Mouse (Mus musculus): ENCODE results near the gene Map1lc3b. TPM values are rescaled to one million over a fixed set of nuclear protein-coding genes. Genes with fewer than 3 reads are reported as not detected.

Map1lc3b gene
- polyA plus RNA-seq, 1 experiment from 2014 or later = 283 TPM

DNA sequence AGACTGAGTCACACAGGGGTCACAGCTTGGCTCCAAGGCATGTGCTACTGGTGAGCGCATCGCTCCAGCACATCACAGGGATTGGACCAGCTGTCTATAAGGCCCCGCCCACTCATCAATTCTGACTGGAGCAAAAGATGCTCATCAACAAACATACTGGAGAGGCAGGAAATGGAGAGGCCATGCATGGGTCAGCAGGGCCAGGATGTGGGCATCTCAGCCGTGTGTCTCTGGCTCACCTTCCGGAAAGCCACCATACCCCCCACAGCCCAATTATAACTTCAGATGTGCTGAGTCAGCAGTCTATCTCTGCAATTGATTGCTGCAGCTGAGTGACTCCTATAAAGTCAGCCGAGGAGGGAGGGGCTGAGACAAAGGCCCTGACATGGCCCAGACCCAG, 21.8 kb upstream of the Map1lc3b start:
- no peak for ATAC-seq (ENCODE audit: low FRiP score)
- Histone ChIP-seq H3K4me1 (ENCODE audit: control insufficient read depth, insufficient read depth, low read length) (peaks cover 7% of the 10 kb centered on the region; the same call in 1 of the 2 replicates), H3K36me3 (ENCODE audit: control insufficient read depth, insufficient read depth, low read length) (no peaks in the 10 kb centered on the region), H3K27me3 (ENCODE audit: control insufficient read depth, insufficient read depth, low read length) (no peaks in the 10 kb centered on the region), H3K27ac (ENCODE audit: low read depth, low read length) (no peak overlapping the region), H3K4me2 (no peak overlapping the region), H3K9ac (ENCODE audit: low read length) (no peak overlapping the region), H3K9me3 (ENCODE audit: control insufficient read depth, low read length) (no peaks in the 10 kb centered on the region), H3K4me3 (ENCODE audit: low read depth, low read length) (no peak overlapping the region)
- no peak for DNase-seq (ENCODE audit: low spot score, missing footprints)
- WGBS = 83% methylated on average over 6 of the region's 6 CpGs

DNA sequence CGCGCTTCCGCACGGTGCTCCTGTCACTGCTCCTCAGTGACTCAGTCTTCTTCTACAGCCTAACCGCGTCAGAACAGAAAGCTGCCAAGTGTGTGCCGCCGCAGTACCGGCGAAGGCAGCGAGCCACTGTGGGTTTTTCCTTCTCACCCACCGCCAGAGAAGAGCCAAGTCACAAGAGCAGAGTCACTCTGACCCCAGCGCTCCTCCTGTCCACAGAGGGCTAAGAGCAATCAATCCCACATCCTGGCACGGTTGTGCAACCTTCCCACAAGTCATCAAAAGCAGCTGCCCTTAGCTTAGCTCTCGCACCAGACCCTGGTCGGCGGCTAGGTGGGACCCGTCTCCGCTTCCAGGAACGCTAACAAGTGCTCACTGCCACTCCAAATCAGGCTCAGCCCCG, 19.8 kb upstream of the Map1lc3b start:
- H3K36me3 ChIP-seq (ENCODE audit: control insufficient read depth, insufficient read depth, low read length) = no peaks in the 10 kb centered on the region
- H3K9ac ChIP-seq (ENCODE audit: low read length) = no peak overlapping the region
- no peak overlapping the region for H3K27ac ChIP-seq (ENCODE audit: low read depth, low read length)
- H3K27me3 ChIP-seq (ENCODE audit: control insufficient read depth, insufficient read depth, low read length) = no peaks in the 10 kb centered on the region
- H3K4me2 ChIP-seq = no peak overlapping the region
- H3K4me1 ChIP-seq (ENCODE audit: control insufficient read depth, insufficient read depth, low read length) = no peaks in the 10 kb centered on the region
- no peak for DNase-seq (ENCODE audit: low spot score, missing footprints)
- 83% methylated on average over 21 of the region's 21 CpGs for WGBS
- ATAC-seq (ENCODE audit: low FRiP score) = no peak
- no peaks in the 10 kb centered on the region for H3K9me3 ChIP-seq (ENCODE audit: control insufficient read depth, low read length)
- no peak overlapping the region for H3K4me3 ChIP-seq (ENCODE audit: low read depth, low read length)

GRCm38 (mm10) chr8:121570801-121571200, 19.4 kb upstream of the Map1lc3b start:
- H3K9ac ChIP-seq (ENCODE audit: low read length) = no peak overlapping the region
- H3K4me3 ChIP-seq (ENCODE audit: low read depth, low read length) = no peak overlapping the region
- DNase-seq (ENCODE audit: low spot score, missing footprints) = no peak
- WGBS = 84% methylated on average over 17 of the region's 17 CpGs
- no peak overlapping the region for H3K4me2 ChIP-seq
- ATAC-seq (ENCODE audit: low FRiP score) = no peak
- no peaks in the 10 kb centered on the region for H3K9me3 ChIP-seq (ENCODE audit: control insufficient read depth, low read length)
- no peaks in the 10 kb centered on the region for H3K27me3 ChIP-seq (ENCODE audit: control insufficient read depth, insufficient read depth, low read length)
- H3K36me3 ChIP-seq (ENCODE audit: control insufficient read depth, insufficient read depth, low read length) = no peaks in the 10 kb centered on the region
- H3K27ac ChIP-seq (ENCODE audit: low read depth, low read length) = no peak overlapping the region
- H3K4me1 ChIP-seq (ENCODE audit: control insufficient read depth, insufficient read depth, low read length) = no peaks in the 10 kb centered on the region

GRCm38 (mm10) chr8:121572121-121572520, 18.0 kb upstream of the Map1lc3b start:
- no peak overlapping the region for H3K4me3 ChIP-seq (ENCODE audit: low read depth, low read length)
- H3K4me1 ChIP-seq (ENCODE audit: control insufficient read depth, insufficient read depth, low read length) = peaks cover 5% of the 10 kb centered on the region
- no peaks in the 10 kb centered on the region for H3K9me3 ChIP-seq (ENCODE audit: control insufficient read depth, low read length)
- H3K27me3 ChIP-seq (ENCODE audit: control insufficient read depth, insufficient read depth, low read length) = no peaks in the 10 kb centered on the region
- no peaks in the 10 kb centered on the region for H3K36me3 ChIP-seq (ENCODE audit: control insufficient read depth, insufficient read depth, low read length)
- no peak overlapping the region for H3K4me2 ChIP-seq
- no peak overlapping the region for H3K27ac ChIP-seq (ENCODE audit: low read depth, low read length)
- WGBS = 85% methylated on average over 7 of the region's 7 CpGs
- DNase-seq (ENCODE audit: low spot score, missing footprints) (no peak), ATAC-seq (ENCODE audit: low FRiP score) (no peak)
- no peak overlapping the region for H3K9ac ChIP-seq (ENCODE audit: low read length)

DNA sequence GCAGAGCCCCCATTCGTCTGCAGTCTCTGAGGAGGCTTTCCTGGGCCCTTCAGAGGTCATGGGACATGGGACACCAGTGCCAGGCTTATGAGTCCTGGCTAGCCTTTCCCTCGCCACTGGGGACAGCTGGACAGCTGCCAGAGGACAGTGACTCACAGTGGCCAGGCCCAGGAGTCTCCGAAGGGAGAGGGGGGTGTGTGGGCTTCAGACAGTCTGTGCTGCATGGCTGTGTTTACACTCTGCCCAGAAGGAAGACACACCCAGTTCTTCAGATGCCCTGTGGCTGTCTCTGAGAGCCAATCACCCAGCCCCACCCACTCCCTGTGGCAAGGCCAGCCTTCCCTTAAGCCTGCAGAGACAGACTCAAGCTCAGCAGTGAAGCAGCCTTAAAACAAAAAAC, 16.9 kb upstream of the Map1lc3b start:
- H3K9ac ChIP-seq (ENCODE audit: low read length) = no peak overlapping the region
- no peak overlapping the region for H3K27ac ChIP-seq (ENCODE audit: low read depth, low read length)
- peaks cover 15% of the 10 kb centered on the region for H3K4me1 ChIP-seq (ENCODE audit: control insufficient read depth, insufficient read depth, low read length)
- H3K4me2 ChIP-seq = no peak overlapping the region
- ATAC-seq (ENCODE audit: low FRiP score) = 0 out of 2 replicates have a peak, but pooled peaks have one; percentile 19
- no peak for DNase-seq (ENCODE audit: low spot score, missing footprints)
- H3K9me3 ChIP-seq (ENCODE audit: control insufficient read depth, low read length) = no peaks in the 10 kb centered on the region
- 69% methylated on average over 3 of the region's 3 CpGs for WGBS
- no peaks in the 10 kb centered on the region for H3K36me3 ChIP-seq (ENCODE audit: control insufficient read depth, insufficient read depth, low read length)
- H3K27me3 ChIP-seq (ENCODE audit: control insufficient read depth, insufficient read depth, low read length) = no peaks in the 10 kb centered on the region
- no peak overlapping the region for H3K4me3 ChIP-seq (ENCODE audit: low read depth, low read length)

- ATAC-seq (ENCODE audit: low FRiP score) (no peak), DNase-seq (ENCODE audit: low spot score, missing footprints) (no peak)
- Histone ChIP-seq H3K27me3 (ENCODE audit: control insufficient read depth, insufficient read depth, low read length) (no peaks in the 10 kb centered on the region), H3K4me2 (no peak overlapping the region), H3K4me1 (ENCODE audit: control insufficient read depth, insufficient read depth, low read length) (peaks cover 15% of the 10 kb centered on the region), H3K9ac (ENCODE audit: low read length) (no peak overlapping the region), H3K9me3 (ENCODE audit: control insufficient read depth, low read length) (no peaks in the 10 kb centered on the region), H3K27ac (ENCODE audit: low read depth, low read length) (no peak overlapping the region), H3K4me3 (ENCODE audit: low read depth, low read length) (no peak overlapping the region), H3K36me3 (ENCODE audit: control insufficient read depth, insufficient read depth, low read length) (no peaks in the 10 kb centered on the region)
- WGBS = 90% methylated on average over 3 of the region's 3 CpGs
Observed at GRCm38 (mm10) chr8:121575661-121576060, 14.5 kb upstream of the Map1lc3b start.

DNA sequence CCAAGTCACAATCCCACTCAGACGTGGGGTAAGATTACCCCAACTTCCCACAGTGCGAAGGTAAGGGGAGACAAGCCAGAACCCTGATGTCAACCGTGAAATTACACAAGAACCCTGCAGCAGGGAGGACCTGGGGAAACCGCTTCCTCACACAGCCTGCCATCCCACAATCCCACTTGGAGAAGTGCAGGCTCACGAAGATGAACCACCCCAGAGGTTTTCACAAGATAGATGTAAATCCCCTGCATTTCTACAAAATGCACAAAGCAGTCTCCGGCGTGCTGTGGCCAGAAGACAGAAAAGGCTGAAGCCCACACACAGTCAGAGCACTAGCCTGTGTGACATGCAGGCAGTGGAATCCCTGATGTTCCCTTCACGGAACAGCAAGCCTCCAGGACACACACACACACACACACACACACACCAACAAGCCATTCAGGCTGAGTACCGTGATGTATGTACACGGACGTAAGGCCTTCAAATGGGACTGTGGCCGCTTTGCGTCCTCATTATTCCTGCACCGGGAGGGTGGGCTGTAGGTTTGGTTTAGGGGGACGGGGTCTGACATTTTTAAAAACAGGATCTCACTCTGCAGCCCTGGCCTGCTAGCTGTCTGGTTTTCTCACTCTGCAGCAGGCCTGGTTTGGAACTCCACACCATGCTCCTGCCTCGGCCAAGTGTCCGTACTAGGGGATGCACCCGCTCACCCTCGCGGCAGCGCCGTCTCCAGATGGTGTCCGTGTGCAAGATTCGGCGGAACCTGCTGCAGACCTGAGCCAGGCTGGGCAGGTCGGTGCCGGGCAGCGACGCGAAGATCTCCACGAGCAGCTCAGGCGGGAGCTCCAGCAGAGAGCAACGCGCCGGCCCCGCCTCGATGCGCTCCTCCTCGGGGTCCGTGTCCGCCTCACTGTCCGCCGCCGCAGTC, 12.1 kb upstream of the Map1lc3b start:
- Histone ChIP-seq H3K9ac (ENCODE audit: low read length) (peak overlapping the region; percentile 86), H3K4me2 (peak overlapping the region; percentile 91), H3K4me1 (ENCODE audit: control insufficient read depth, insufficient read depth, low read length) (peaks cover 15% of the 10 kb centered on the region), H3K27me3 (ENCODE audit: control insufficient read depth, insufficient read depth, low read length) (no peaks in the 10 kb centered on the region), H3K9me3 (ENCODE audit: control insufficient read depth, low read length) (no peaks in the 10 kb centered on the region), H3K36me3 (ENCODE audit: control insufficient read depth, insufficient read depth, low read length) (no peaks in the 10 kb centered on the region), H3K27ac (ENCODE audit: low read depth, low read length) (no peak overlapping the region), H3K4me3 (ENCODE audit: low read depth, low read length) (peak overlapping the region; percentile 88)
- WGBS = 2% methylated on average over 43 of the region's 44 CpGs
- DNase-seq (ENCODE audit: low spot score, missing footprints) = peak; percentile 94
- ATAC-seq (ENCODE audit: low FRiP score) = peak; percentile 17

GRCm38 (mm10) chr8:121578676-121579451, 11.3 kb upstream of the Map1lc3b start, which contains the start of gene Fbxo31:
TSS of gene Fbxo31 (minus strand) at chr8:121578806.
- no peaks in the 10 kb centered on the region for H3K9me3 ChIP-seq (ENCODE audit: control insufficient read depth, low read length)
- H3K27ac ChIP-seq (ENCODE audit: low read depth, low read length) = no peak within 1 kb of the TSS
- ATAC-seq (ENCODE audit: low FRiP score) = peak; percentile 91
- peak within 1 kb of the TSS; percentile 91 for H3K4me2 ChIP-seq
- peak; percentile 99 for DNase-seq (ENCODE audit: low spot score, missing footprints)
- H3K4me1 ChIP-seq (ENCODE audit: control insufficient read depth, insufficient read depth, low read length) = peaks cover 15% of the 10 kb centered on the region
- 1% methylated on average over 41 of the region's 63 CpGs for WGBS
- no peaks in the 10 kb centered on the region for H3K27me3 ChIP-seq (ENCODE audit: control insufficient read depth, insufficient read depth, low read length)
- no peaks in the 10 kb centered on the region for H3K36me3 ChIP-seq (ENCODE audit: control insufficient read depth, insufficient read depth, low read length)
- peak within 1 kb of the TSS; percentile 88 for H3K4me3 ChIP-seq (ENCODE audit: low read depth, low read length)
- H3K9ac ChIP-seq (ENCODE audit: low read length) = peak within 1 kb of the TSS; percentile 86

- H3K4me2 ChIP-seq = no peak overlapping the region
- H3K27ac ChIP-seq (ENCODE audit: low read depth, low read length) = no peak overlapping the region
- 43% methylated on average over 9 of the region's 9 CpGs for WGBS
- H3K4me3 ChIP-seq (ENCODE audit: low read depth, low read length) = no peak overlapping the region
- H3K4me1 ChIP-seq (ENCODE audit: control insufficient read depth, insufficient read depth, low read length) = peaks cover 15% of the 10 kb centered on the region
- ATAC-seq (ENCODE audit: low FRiP score) (no peak), DNase-seq (ENCODE audit: low spot score, missing footprints) (no peak)
- H3K9ac ChIP-seq (ENCODE audit: low read length) = no peak overlapping the region
- no peaks in the 10 kb centered on the region for H3K27me3 ChIP-seq (ENCODE audit: control insufficient read depth, insufficient read depth, low read length)
- no peaks in the 10 kb centered on the region for H3K36me3 ChIP-seq (ENCODE audit: control insufficient read depth, insufficient read depth, low read length)
- no peaks in the 10 kb centered on the region for H3K9me3 ChIP-seq (ENCODE audit: control insufficient read depth, low read length)
Observed at GRCm38 (mm10) chr8:121580465-121580864, 9.7 kb upstream of the Map1lc3b start.

All from midbrain, embryonic 11.5 days (tissue).